Mouse (Mus musculus): ENCODE results near the gene Qrich2. TPM values are rescaled to one million over a fixed set of nuclear protein-coding genes. Genes with fewer than 3 reads are reported as not detected.
A peak's percentile ranks its signal among the peaks of the same experiment; 100 is the strongest.

The Qrich2 gene
- polyA plus RNA-seq, 1 experiment from 2014 or later, result 0.32 TPM

- H3K27ac ChIP-seq (ENCODE audit: low read length), result peak within 1 kb of the TSS; percentile 97
- WGBS, result 3% methylated on average over 61 of the region's 66 CpGs
- ATAC-seq (ENCODE audit: low FRiP score, low TSS enrichment), result peak; percentile 97
- H3K4me2 ChIP-seq (replicated peaks; ENCODE audit: low read depth, low read length), result peak within 1 kb of the TSS; percentile 63
- H3K4me1 ChIP-seq (ENCODE audit: insufficient read depth, low read length), result peaks cover 48% of the 10 kb centered on the region
- peaks cover 21% of the 10 kb centered on the region for H3K36me3 ChIP-seq (ENCODE audit: insufficient read depth, low read length)
- no peaks in the 10 kb centered on the region for H3K27me3 ChIP-seq (ENCODE audit: insufficient read depth, low read length)
- H3K4me3 ChIP-seq (ENCODE audit: low read length), result peak within 1 kb of the TSS; percentile 96
- H3K9me3 ChIP-seq (ENCODE audit: low read length), result no peaks in the 10 kb centered on the region
- H3K9ac ChIP-seq (replicated peaks; ENCODE audit: low read length), result peak within 1 kb of the TSS; percentile 95
Observed at GRCm38 (mm10) chr11:116433356-116434286, 32.4 kb downstream of the Qrich2 start, which contains the start of gene Ubald2. Gene Ubald2, plus strand, starts transcription at chr11:116434094.

- Histone ChIP-seq H3K36me3 (ENCODE audit: insufficient read depth, low read length) (peaks cover 21% of the 10 kb centered on the region), H3K9me3 (ENCODE audit: low read length) (no peaks in the 10 kb centered on the region), H3K4me1 (ENCODE audit: insufficient read depth, low read length) (peaks cover 53% of the 10 kb centered on the region), H3K9ac (replicated peaks; ENCODE audit: low read length) (no peak overlapping the region), H3K27ac (ENCODE audit: low read length) (peak overlapping the region; percentile 29; the same call in 1 of the 2 replicates), H3K4me3 (ENCODE audit: low read length) (no peak overlapping the region), H3K4me2 (replicated peaks; ENCODE audit: low read depth, low read length) (peak overlapping the region; percentile 48; the same call in 1 of the 2 replicates), H3K27me3 (ENCODE audit: insufficient read depth, low read length) (no peaks in the 10 kb centered on the region)
- ATAC-seq (ENCODE audit: low FRiP score, low TSS enrichment), result no peak
- WGBS, result 73% methylated on average over 8 of the region's 8 CpGs
Observed at GRCm38 (mm10) chr11:116432593-116433355, 33.3 kb downstream of the Qrich2 start.

- Histone ChIP-seq H3K9ac (replicated peaks; ENCODE audit: low read length) (no peak overlapping the region), H3K36me3 (ENCODE audit: insufficient read depth, low read length) (peaks cover 14% of the 10 kb centered on the region), H3K27ac (ENCODE audit: low read length) (peak overlapping the region; percentile 76; the same call in 1 of the 2 replicates), H3K4me2 (replicated peaks; ENCODE audit: low read depth, low read length) (no peak overlapping the region), H3K4me1 (ENCODE audit: insufficient read depth, low read length) (peaks cover 49% of the 10 kb centered on the region), H3K9me3 (ENCODE audit: low read length) (no peaks in the 10 kb centered on the region), H3K4me3 (ENCODE audit: low read length) (no peak overlapping the region), H3K27me3 (ENCODE audit: insufficient read depth, low read length) (no peaks in the 10 kb centered on the region)
- no peak for ATAC-seq (ENCODE audit: low FRiP score, low TSS enrichment)
- WGBS, result 66% methylated on average over 6 of the region's 6 CpGs
Observed at GRCm38 (mm10) chr11:116432127-116432526, 33.9 kb downstream of the Qrich2 start.

GRCm38 (mm10) chr11:116431428-116432077 is 34.5 kb downstream of the Qrich2 start:
- Histone ChIP-seq H3K9ac (replicated peaks; ENCODE audit: low read length) (peak overlapping the region; percentile 28; the same call in 1 of the 2 replicates), H3K4me2 (replicated peaks; ENCODE audit: low read depth, low read length) (peak overlapping the region; percentile 7; the same call in 1 of the 2 replicates), H3K27ac (ENCODE audit: low read length) (peak overlapping the region; percentile 76), H3K4me3 (ENCODE audit: low read length) (no peak overlapping the region), H3K27me3 (ENCODE audit: insufficient read depth, low read length) (no peaks in the 10 kb centered on the region), H3K36me3 (ENCODE audit: insufficient read depth, low read length) (peaks cover 8% of the 10 kb centered on the region; the same call in 1 of the 2 replicates), H3K4me1 (ENCODE audit: insufficient read depth, low read length) (peaks cover 43% of the 10 kb centered on the region), H3K9me3 (ENCODE audit: low read length) (no peaks in the 10 kb centered on the region)
- WGBS, result 56% methylated on average over 11 of the region's 11 CpGs
- ATAC-seq (ENCODE audit: low FRiP score, low TSS enrichment), result no peak

- Histone ChIP-seq H3K4me3 (ENCODE audit: low read length) (no peak overlapping the region), H3K36me3 (ENCODE audit: insufficient read depth, low read length) (peaks cover 3% of the 10 kb centered on the region; the same call in 1 of the 2 replicates), H3K27me3 (ENCODE audit: insufficient read depth, low read length) (no peaks in the 10 kb centered on the region), H3K27ac (ENCODE audit: low read length) (peak overlapping the region; percentile 76; the same call in 1 of the 2 replicates), H3K4me1 (ENCODE audit: insufficient read depth, low read length) (peaks cover 36% of the 10 kb centered on the region), H3K9ac (replicated peaks; ENCODE audit: low read length) (peak overlapping the region; percentile 28; the same call in 1 of the 2 replicates), H3K4me2 (replicated peaks; ENCODE audit: low read depth, low read length) (peak overlapping the region; percentile 7; the same call in 1 of the 2 replicates), H3K9me3 (ENCODE audit: low read length) (no peaks in the 10 kb centered on the region)
- ATAC-seq (ENCODE audit: low FRiP score, low TSS enrichment), result no peak
- 43% methylated on average over 22 of the region's 22 CpGs for WGBS
Observed at GRCm38 (mm10) chr11:116430723-116431427, 35.2 kb downstream of the Qrich2 start.

GRCm38 (mm10) chr11:116429862-116430613 is 36.0 kb downstream of the Qrich2 start:
- Histone ChIP-seq H3K4me2 (replicated peaks; ENCODE audit: low read depth, low read length) (no peak overlapping the region), H3K9ac (replicated peaks; ENCODE audit: low read length) (no peak overlapping the region; the same call in 1 of the 2 replicates), H3K27me3 (ENCODE audit: insufficient read depth, low read length) (no peaks in the 10 kb centered on the region), H3K4me3 (ENCODE audit: low read length) (no peak overlapping the region), H3K4me1 (ENCODE audit: insufficient read depth, low read length) (peaks cover 28% of the 10 kb centered on the region), H3K36me3 (ENCODE audit: insufficient read depth, low read length) (no peaks in the 10 kb centered on the region), H3K9me3 (ENCODE audit: low read length) (no peaks in the 10 kb centered on the region), H3K27ac (ENCODE audit: low read length) (peak overlapping the region; percentile 54)
- no peak for ATAC-seq (ENCODE audit: low FRiP score, low TSS enrichment)
- 84% methylated on average over 9 of the region's 9 CpGs for WGBS

DNA sequence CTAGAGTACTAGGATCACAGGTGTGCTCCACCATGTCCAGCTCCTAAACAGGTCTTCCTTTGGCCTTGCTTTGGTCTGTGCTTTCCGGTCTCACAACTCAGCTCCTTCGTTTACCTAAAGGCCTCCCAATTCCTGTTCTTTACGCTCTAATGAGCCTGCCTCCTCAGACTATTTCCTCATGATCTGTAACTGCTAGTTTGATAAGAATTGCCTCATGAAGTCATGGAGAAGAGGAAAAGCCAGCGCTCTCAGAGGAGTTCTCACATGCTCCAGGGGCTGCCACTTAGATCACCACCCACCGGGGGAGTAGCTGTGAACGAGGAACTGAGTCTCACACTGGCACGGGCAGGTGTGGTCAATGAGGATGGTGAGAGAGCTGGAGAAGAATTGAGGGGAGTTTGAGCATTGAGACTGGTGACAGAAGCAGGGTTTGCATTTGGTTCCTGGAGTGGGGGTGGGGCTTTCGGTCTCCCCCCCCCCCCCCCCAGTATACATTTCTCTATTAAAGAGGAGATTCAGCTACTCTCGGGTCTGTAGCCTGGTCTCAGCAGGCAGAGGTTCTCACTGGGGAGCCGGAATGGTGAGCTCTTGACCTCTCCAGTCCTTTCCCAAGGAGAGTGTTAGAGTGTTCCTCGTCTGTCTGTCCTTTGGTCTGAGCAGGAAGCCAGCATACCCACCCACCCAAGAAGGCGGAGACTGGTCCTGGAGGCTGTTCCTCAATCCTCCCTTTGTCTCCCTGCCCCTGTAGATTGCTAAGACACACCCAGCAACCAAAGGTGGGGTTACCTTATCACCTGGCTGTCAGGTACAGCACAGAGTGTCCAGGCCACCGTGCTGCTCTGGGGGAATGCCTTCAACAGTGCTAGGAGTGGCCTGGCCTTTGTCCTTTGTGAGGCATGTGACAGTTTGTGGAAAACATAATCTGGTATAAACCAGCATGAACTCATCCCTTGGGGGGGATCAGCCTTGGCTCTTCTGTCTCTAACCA is 36.9 kb downstream of the Qrich2 start:
- Histone ChIP-seq H3K27me3 (ENCODE audit: insufficient read depth, low read length) (no peaks in the 10 kb centered on the region), H3K36me3 (ENCODE audit: insufficient read depth, low read length) (no peaks in the 10 kb centered on the region), H3K4me2 (replicated peaks; ENCODE audit: low read depth, low read length) (no peak overlapping the region), H3K9me3 (ENCODE audit: low read length) (no peaks in the 10 kb centered on the region), H3K27ac (ENCODE audit: low read length) (peak overlapping the region; percentile 54), H3K4me1 (ENCODE audit: insufficient read depth, low read length) (peaks cover 28% of the 10 kb centered on the region), H3K9ac (replicated peaks; ENCODE audit: low read length) (peak overlapping the region; percentile 28), H3K4me3 (ENCODE audit: low read length) (no peak overlapping the region)
- no peak for ATAC-seq (ENCODE audit: low FRiP score, low TSS enrichment)
- 41% methylated on average over 13 of the region's 13 CpGs for WGBS

Data from kidney, embryonic 16.5 days (tissue).